Mouse (Mus musculus): Measurements from ENCODE around the gene Zbtb18.

DNA sequence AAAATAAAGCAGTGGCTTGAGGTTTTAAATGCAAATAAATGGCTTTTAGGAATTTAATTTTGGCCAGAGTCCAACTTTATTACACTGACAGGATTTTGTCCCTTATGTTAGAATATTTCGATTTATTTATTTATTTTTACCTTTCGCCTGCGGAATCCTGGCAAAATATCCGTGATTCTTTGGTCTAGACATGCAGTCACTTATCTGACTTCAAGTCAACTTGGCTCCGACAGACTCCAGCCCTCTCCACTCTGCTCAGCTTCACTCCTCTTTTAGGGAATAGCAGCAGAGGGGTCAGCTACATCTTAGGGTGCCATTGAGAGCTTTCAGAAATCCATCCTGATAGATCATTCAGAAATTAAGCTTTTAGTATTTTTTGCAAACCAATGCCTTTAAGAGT lies 10.8 kb downstream of the Zbtb18 start:
- TF ChIP-seq CTCF (IDR thresholded peaks at IDR 0.05; ENCODE audit: low read depth) (no peak), EP300 (IDR thresholded peaks at IDR 0.05; ENCODE audit: low read depth) (no peak)
